Mouse (Mus musculus): ENCODE measurements around the gene Senp1.

Gene Senp1

GRCm38 (mm10) chr15:98107703-98108296 is 14.3 kb upstream of the Senp1 start:
- in situ Hi-C loops (cut with MboI, MseI): no loop called here

GRCm38 (mm10) chr15:98107230-98107629 is 13.7 kb upstream of the Senp1 start:
- in situ Hi-C loops (cut with MboI, MseI): no loop called here

- in situ Hi-C loops (cut with MboI, MseI): no loop called here
Measured at GRCm38 (mm10) chr15:98106506-98106905, 13.0 kb upstream of the Senp1 start.

GRCm38 (mm10) chr15:98102401-98102800 is 8.9 kb upstream of the Senp1 start:
- in situ Hi-C loops (cut with MboI, MseI): no loop called here

- in situ Hi-C loops (cut with MboI, MseI): no loop called here
Measured at GRCm38 (mm10) chr15:98098519-98098918, 5.0 kb upstream of the Senp1 start.

GRCm38 (mm10) chr15:98096957-98097356 is 3.4 kb upstream of the Senp1 start:
- in situ Hi-C loops (cut with MboI, MseI): no loop called here

GRCm38 (mm10) chr15:98094905-98095304 is 1.4 kb upstream of the Senp1 start:
- in situ Hi-C loops (cut with MboI, MseI): loop anchor here (5.0 kb wide), 1 partner anchor 57 kb away; no protein-coding TSS in a partner anchor

GRCm38 (mm10) chr15:98092372-98093120 is 998 bp downstream of the Senp1 start, which contains the start of gene Pfkm:
Gene Pfkm (plus strand): TSS chr15:98092589.
- in situ Hi-C loops (cut with MboI, MseI): loop anchor here (5.0 kb wide), 1 partner anchor 60 kb away; no protein-coding TSS in a partner anchor

- in situ Hi-C loops (cut with MboI, MseI): loop anchor here (5.0 kb wide), 1 partner anchor 60 kb away; no protein-coding TSS in a partner anchor
Measured at GRCm38 (mm10) chr15:98091841-98092240, 1.7 kb downstream of the Senp1 start.

- in situ Hi-C loops (cut with MboI, MseI): loop anchor here (5.0 kb wide), 1 partner anchor 63 kb away; no protein-coding TSS in a partner anchor
Measured at GRCm38 (mm10) chr15:98089421-98090183, 3.9 kb downstream of the Senp1 start.

- in situ Hi-C loops (cut with MboI, MseI): no loop called here
Measured at GRCm38 (mm10) chr15:98088889-98089288, 4.7 kb downstream of the Senp1 start.

- in situ Hi-C loops (cut with MboI, MseI): loop anchor here (5.0 kb wide), 1 partner anchor 480 kb away; no protein-coding TSS in a partner anchor
Measured at GRCm38 (mm10) chr15:98076901-98077300, 16.6 kb downstream of the Senp1 start.

GRCm38 (mm10) chr15:98075034-98075433 is 18.5 kb downstream of the Senp1 start:
- in situ Hi-C loops (cut with MboI, MseI): loop anchor here (5.0 kb wide), 1 partner anchor 482 kb away; no protein-coding TSS in a partner anchor

GRCm38 (mm10) chr15:98074521-98074920 is 19.0 kb downstream of the Senp1 start:
- in situ Hi-C loops (cut with MboI, MseI): no loop called here

- in situ Hi-C loops (cut with MboI, MseI): no loop called here
Measured at GRCm38 (mm10) chr15:98070376-98070775, 23.2 kb downstream of the Senp1 start.

- in situ Hi-C loops (cut with MboI, MseI): no loop called here
Measured at GRCm38 (mm10) chr15:98069566-98070245, 23.8 kb downstream of the Senp1 start.

- in situ Hi-C loops (cut with MboI, MseI): no loop called here
Measured at GRCm38 (mm10) chr15:98068506-98068905, 25.0 kb downstream of the Senp1 start.

GRCm38 (mm10) chr15:98067492-98067891 is 26.1 kb downstream of the Senp1 start:
- in situ Hi-C loops (cut with MboI, MseI): no loop called here

- in situ Hi-C loops (cut with MboI, MseI): no loop called here
Measured at GRCm38 (mm10) chr15:98066602-98067001, 26.9 kb downstream of the Senp1 start.

GRCm38 (mm10) chr15:98065881-98066280 is 27.7 kb downstream of the Senp1 start:
- in situ Hi-C loops (cut with MboI, MseI): no loop called here

- in situ Hi-C loops (cut with MboI, MseI): no loop called here
Measured at GRCm38 (mm10) chr15:98055246-98055645, 38.3 kb downstream of the Senp1 start.
